Mouse (Mus musculus) left cerebral cortex, postnatal 14 days (tissue): ENCODE results near the gene Cwh43. TPM values are rescaled to one million over a fixed set of nuclear protein-coding genes. Genes with fewer than 3 reads are reported as not detected.

Experiments used
- DNase-seq, 2 experiments: peaks; one replicate each; pipeline ENCODE4 v3.0.0; 2021 to 2022; ENCODE audit warnings: low spot score in 2 of 2, mixed read lengths in 1 of 2
- intact Hi-C: fragments of 180-260 bp; cut with DNase I; formaldehyde crosslinking; loops from one replicate; pipeline ENCODE4 v1.15.1; 2025
- total RNA-seq, 2 experiments: library from RNA; stranded (reverse); gene quantifications; 2 replicates each; pipeline ENCODE4 v1.2.3; 2021

Cwh43 gene
- total RNA-seq, 2 experiments from 2014 or later = 4.0 to 6.4 TPM

DNA sequence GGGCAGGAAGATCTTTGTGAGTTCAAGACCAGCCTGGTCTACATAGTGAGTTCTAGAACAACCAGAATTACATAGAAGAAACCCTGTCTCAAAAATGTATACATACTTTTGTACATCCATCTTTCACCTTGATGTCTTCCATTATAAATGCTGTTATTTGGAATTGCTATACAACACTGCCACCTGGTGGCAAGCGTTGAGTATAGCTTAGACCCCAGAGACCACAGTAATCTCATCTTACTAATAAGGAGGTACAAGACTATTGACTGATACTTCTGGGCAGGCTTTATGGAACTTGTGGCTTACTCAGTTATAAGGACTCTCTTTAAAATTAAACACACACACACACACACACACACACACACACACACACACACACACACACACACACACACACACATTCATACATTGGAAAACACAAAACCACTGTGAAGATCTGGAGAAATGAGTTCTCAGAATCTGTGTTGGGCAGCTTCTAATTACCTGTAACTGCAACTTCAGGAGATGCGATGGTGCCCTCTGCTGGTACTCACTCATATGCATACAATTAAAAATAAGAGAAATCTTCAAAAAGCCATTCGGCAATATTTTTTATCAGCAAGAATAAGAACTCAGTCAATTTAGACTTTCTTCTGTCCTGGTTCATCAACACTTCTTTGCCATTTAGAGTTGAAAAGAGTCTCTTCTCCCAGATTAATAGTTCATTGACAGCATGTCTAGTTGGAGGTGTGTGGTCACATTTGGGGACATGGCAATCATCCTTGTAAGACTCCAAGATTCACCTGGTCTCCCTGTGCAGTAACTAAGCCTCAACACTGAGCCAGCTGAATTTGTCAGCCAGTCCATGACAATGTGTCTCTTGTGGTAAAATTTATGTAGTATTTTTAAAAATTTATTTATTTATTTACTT is 22.9 kb upstream of the Cwh43 start:
- intact Hi-C loops = loop anchor here (2.0 to 5.0 kb wide), 4 partner anchors 46 to 398 kb away; no protein-coding TSS in a partner anchor
- DNase-seq = peak; percentile 76 to 80

GRCm38 (mm10) chr5:73383647-73383970 is 22.3 kb upstream of the Cwh43 start:
- DNase-seq = no peak
- intact Hi-C loops = loop anchor here (2.0 to 5.0 kb wide), 4 partner anchors 46 to 399 kb away; no protein-coding TSS in a partner anchor

- intact Hi-C loops = no loop called here
- no peak for DNase-seq
These were observed 12.8 kb upstream of the Cwh43 start for GRCm38 (mm10) chr5:73393041-73393440.

GRCm38 (mm10) chr5:73399768-73400526 is 5.9 kb upstream of the Cwh43 start:
- peak in 1 of 2 experiments; percentile 50 for DNase-seq
- intact Hi-C loops = no loop called here

- DNase-seq = no peak
- intact Hi-C loops = no loop called here
These were observed 4.5 kb upstream of the Cwh43 start for GRCm38 (mm10) chr5:73401341-73401740.

DNA sequence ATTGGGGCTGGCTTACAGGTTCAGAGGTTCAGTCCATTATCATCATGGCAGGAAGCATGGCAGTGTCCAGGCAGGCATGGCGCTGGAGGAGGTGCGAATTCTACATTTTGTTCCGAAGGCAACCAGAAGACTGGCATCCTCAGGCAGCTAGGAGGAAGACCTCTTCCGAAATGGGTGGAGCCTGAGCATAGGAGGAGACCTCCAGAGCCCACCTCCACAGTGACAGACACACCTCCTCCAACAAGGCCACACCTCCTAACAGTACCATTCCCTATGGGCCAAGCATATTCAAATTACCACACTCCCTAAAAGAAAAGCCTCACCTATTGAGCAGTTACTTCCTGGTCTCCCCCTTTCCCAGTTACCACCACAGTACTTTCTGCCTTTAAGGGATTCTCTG is 3.0 kb upstream of the Cwh43 start:
- DNase-seq = no peak
- intact Hi-C loops = no loop called here

- DNase-seq = no peak
- intact Hi-C loops = no loop called here
These were observed 2.4 kb upstream of the Cwh43 start for GRCm38 (mm10) chr5:73403311-73404068.

DNA sequence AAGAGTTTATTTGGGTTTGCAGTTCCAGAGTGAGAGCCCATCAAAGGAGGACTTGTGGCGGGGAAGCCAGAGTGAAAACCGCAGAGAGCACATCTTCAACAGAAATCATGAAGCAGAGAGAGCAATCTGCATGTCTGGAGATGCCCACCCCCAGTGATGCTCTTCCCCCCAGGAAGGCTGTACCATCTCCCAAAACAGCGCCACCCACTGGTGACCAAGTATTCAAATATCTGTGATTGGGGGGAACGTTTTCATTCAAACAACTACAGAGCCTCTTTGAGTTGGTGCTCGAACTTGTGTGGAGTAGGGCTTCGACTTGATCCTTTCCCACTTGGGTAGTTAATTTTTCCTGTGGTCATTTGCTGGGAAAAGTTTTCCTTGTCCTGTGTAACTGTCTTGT is 1.1 kb upstream of the Cwh43 start:
- no peak for DNase-seq
- intact Hi-C loops = no loop called here

DNA sequence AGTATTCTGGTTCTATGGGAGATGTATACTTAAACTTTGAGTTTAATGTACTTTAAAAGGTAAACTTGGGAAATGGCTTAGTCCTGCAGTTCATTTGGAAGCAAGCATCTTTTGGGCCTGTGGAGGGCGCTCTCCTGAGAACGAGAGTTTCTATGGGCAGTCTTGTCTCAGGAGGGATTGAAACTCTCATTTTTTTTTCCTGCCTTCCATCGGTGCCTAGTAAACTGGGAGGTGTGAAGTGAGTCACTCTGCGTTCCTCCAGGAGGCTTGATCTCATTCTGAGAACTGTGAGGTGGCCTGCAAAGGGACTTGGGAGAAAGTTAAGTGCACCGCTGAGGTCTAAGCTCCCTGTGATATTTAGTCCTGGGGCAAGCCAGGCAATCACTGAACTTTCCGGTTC is 986 bp downstream of the Cwh43 start:
- peak; percentile 42 to 64 for DNase-seq
- intact Hi-C loops = no loop called here

DNA sequence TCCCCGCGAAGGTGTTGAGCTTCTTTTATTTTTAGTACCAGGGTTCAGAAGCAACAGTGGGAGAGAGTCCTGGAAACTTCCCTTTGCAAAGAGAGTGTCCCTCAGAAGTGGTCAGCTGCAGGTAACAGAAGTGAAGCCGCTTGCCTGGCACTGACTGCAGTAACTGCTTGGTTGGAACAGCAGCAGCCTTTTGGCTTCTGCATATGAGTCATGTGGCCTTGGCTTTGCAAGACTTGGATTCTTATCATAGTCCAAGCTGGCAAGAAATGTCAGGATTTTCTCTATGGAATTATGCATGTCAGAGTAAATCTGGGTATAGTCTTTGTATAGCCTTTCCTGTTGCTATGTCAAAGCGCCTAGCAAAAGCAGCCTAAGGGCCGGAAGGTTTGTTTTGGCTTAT is 4.1 kb downstream of the Cwh43 start:
- DNase-seq = no peak
- intact Hi-C loops = no loop called here

DNA sequence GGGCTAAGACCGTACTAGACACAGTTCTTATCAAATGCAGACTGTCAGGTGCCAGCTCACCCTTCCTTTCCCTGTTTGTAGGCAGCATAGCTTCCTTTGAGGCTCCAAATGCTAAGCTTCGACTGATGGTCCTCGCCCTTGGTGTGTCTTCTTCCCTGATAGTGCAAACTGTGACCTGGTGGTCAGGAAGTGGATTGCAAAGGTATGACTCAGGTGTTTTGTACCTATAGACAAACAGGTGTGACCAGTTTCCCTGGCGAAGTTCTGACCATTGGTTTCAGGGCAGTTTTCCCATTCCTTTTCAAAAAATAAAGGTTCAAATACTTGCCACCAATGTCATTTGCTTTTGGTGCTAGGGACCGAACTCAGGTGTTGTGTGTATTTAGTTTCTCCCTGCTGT is 5.9 kb downstream of the Cwh43 start:
- DNase-seq = no peak
- intact Hi-C loops = no loop called here

DNA sequence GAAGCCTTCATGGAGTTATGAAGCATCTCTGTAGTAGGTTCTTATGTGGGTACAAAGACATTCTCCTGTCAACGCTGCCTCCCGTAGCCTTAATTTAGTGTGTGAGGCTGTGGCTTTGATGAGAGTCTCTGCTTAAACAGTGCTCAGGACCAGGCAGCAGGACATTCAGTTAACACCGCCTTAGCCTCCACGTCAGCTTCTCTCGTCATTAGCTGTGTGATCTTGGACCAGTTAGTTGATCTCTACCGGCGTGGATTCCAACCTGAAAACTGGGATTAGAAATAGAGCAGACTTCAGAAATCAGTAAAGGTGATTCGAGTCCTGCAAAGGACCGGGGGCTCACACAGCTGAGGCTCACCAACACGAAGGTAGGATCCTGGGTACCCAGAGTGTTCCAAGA is 8.3 kb downstream of the Cwh43 start:
- intact Hi-C loops = no loop called here
- no peak for DNase-seq

DNA sequence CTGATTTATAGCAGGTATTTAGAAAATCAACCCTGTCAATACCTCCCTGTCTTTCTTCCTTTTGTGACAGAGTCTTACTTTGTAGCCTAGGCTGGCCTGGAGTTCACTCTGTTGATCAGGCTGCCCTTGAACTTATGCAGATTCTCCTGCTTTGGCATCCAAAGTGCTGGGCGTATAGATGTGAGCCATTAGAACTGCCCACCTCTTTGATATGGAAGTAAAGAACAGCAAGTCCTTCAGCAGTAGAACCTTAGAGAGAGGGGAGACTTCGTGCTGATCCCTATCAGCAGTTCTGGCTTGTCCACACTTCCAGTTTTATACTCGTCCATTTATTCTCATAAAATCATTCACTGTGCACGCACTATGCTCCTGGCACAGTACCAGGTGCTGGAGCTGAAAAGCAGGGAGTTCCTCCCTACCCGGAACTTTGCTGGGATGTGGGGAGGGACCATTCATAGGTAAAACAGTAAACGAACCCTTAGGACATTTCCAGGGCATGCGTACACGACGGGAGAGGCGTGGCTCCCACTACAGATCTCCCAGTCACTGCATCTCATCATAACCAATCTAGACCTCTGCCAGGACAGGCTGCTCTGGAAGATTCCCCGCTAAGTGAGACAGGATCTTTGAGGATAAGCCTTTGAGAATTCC is 13.3 kb downstream of the Cwh43 start:
- DNase-seq = no peak
- intact Hi-C loops = no loop called here

- intact Hi-C loops = no loop called here
- DNase-seq = no peak
These were observed 20.9 kb downstream of the Cwh43 start for GRCm38 (mm10) chr5:73426824-73427223.

GRCm38 (mm10) chr5:73431581-73431980 is 25.7 kb downstream of the Cwh43 start:
- peak; percentile 88 to 92 for DNase-seq
- intact Hi-C loops = loop anchor here (2.0 to 10.0 kb wide), 2 partner anchors 103 to 205 kb away; no protein-coding TSS in a partner anchor

GRCm38 (mm10) chr5:73432805-73433204 is 26.9 kb downstream of the Cwh43 start:
- no peak for DNase-seq
- intact Hi-C loops = loop anchor here (10.0 kb wide), 1 partner anchor 102 kb away; no protein-coding TSS in a partner anchor

DNA sequence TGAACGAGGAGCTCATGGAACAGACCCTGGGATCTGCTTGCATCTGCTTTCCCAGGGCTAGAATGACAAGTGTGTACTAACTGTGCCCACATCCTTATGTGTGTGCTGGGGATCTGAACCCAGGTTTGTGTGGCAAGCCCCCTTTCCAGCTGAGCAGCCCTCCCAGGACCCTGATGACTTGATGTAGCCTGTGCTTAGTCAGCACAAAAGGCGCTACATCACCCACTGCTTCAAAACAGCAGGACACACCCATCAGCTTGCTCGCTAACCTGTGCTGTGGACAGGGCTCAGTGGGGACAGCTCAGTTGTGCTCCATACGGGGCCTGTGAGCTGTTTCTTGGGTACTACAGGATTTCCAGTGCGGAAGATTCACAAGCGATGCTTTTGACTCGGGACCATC is 28.9 kb downstream of the Cwh43 start:
- DNase-seq = no peak
- intact Hi-C loops = loop anchor here (10.0 kb wide), 1 partner anchor 100 kb away; no protein-coding TSS in a partner anchor

DNA sequence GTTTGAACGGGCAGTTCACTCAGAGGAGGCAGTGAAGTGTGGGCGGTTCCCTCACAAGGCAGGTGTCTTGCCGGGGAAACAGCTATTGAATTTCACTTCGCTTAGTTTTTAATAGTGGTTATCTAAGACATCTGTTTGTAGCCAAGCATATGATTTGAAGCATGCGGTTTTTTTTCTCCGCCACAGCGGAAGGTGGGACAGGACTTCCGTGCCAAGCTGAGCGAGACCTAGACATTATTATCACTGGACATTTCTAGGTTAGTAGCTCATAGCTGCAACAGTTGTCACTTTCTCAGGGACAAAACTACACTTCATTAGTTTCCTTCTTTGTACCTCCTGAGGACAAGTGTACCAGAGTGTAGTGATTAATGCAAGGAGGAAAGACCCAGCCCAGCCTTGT is 36.3 kb downstream of the Cwh43 start:
- intact Hi-C loops = no loop called here

GRCm38 (mm10) chr5:73450276-73450675 is 44.4 kb downstream of the Cwh43 start:
- intact Hi-C loops = no loop called here
- DNase-seq = no peak

More for the DNA sequence above, 36.3 kb downstream of the Cwh43 start:
- DNase-seq = no peak
